Mouse (Mus musculus): ENCODE measurements at regions not wholly inside any gene's neighbourhood (a gene's known extent, or its start where the extent isn't known, plus 50 kb on each side); places are given as distances from the start of the nearest gene placed in this dataset.

- TF ChIP-seq CTCF (IDR thresholded peaks at IDR 0.05) (no peak), EP300 (IDR thresholded peaks at IDR 0.05) (no peak)
Observed at GRCm38 (mm10) chr15:67411657-67412056, 910.9 kb upstream of the Lrrc6 start.

Measured in lung, postnatal 0 days (tissue).